Mouse (Mus musculus) forebrain, embryonic 13.5 days (tissue): ENCODE results near the gene 4933434E20Rik. TPM values are rescaled to one million over a fixed set of nuclear protein-coding genes. Genes with fewer than 3 reads are reported as not detected.

Experiments
- ATAC-seq: fragments of 200-750 bp; cut with Nextera tagmentation; 2 replicates; pipeline ENCODE4 v1.8.0; 2017
- H3K27ac ChIP-seq: fragments of 300-500 bp; sonication (generic); 2 replicates; pipeline ENCODE4 v1.5.1; 2015; ENCODE audit warnings: inconsistent platforms, mild to moderate bottlenecking, moderate library complexity
- H3K27me3 ChIP-seq: fragments of 300-500 bp; sonication (generic); 2 replicates; pipeline ENCODE4 v1.6.1; 2015; ENCODE audit warnings: mild to moderate bottlenecking, inconsistent platforms
- H3K36me3 ChIP-seq: fragments of 300-500 bp; sonication (generic); 2 replicates; pipeline ENCODE4 v1.6.1; 2015; ENCODE audit warnings: mild to moderate bottlenecking, inconsistent platforms; ENCODE audit not compliant: poor library complexity, severe bottlenecking
- H3K4me1 ChIP-seq: fragments of 300-500 bp; sonication (generic); 2 replicates; pipeline ENCODE4 v1.6.1; 2015; ENCODE audit warnings: inconsistent platforms
- H3K4me2 ChIP-seq: fragments of 300-500 bp; sonication (generic); 2 replicates; pipeline ENCODE4 v1.6.1; 2015; ENCODE audit warnings: inconsistent platforms, mild to moderate bottlenecking, moderate library complexity
- H3K4me3 ChIP-seq: fragments of 300-500 bp; sonication (generic); 2 replicates; pipeline ENCODE4 v1.5.1; 2015; ENCODE audit warnings: mild to moderate bottlenecking, inconsistent platforms
- H3K9ac ChIP-seq: fragments of 300-500 bp; sonication (generic); 2 replicates; pipeline ENCODE4 v1.6.1; 2015; ENCODE audit warnings: mild to moderate bottlenecking, inconsistent platforms
- H3K9me3 ChIP-seq: fragments of 300-500 bp; sonication (generic); replicated peaks from 2 replicates; pipeline ENCODE4 v1.6.1; 2016; ENCODE audit warnings: inconsistent platforms
- WGBS: fragments of 180-500 bp; shearing (Covaris S2); methylation state at CpG from one replicate; pipeline ENCODE4 v1.1.7; 2015; 5-methylcytosine and 5-hydroxymethylcytosine counted together
- polyA plus RNA-seq: library from polyadenylated mRNA; unstranded; fragments of >200 nt; fragmentation: Nextera tagmentation; extraction: Ambion mirVana; gene quantifications from 2 replicates; pipeline ENCODE4 v1.2.1, GENCODE M21; 2015

The 4933434E20Rik gene
- polyA plus RNA-seq, 1 experiment from 2014 or later, result 230 TPM

- Histone ChIP-seq H3K4me2 (no peak overlapping the region), H3K9me3 (no peaks in the 10 kb centered on the region), H3K36me3 (peaks cover 46% of the 10 kb centered on the region), H3K27me3 (no peaks in the 10 kb centered on the region), H3K4me1 (no peaks in the 10 kb centered on the region), H3K27ac (no peak overlapping the region), H3K4me3 (no peak overlapping the region), H3K9ac (no peak overlapping the region)
- 57% methylated on average over 3 of the region's 3 CpGs for WGBS
- no peak for ATAC-seq
These were observed 14.1 kb downstream of the 4933434E20Rik start for GRCm38 (mm10) chr3:90065553-90065952.

GRCm38 (mm10) chr3:90067851-90068250, 16.4 kb downstream of the 4933434E20Rik start:
- Histone ChIP-seq H3K9me3 (no peaks in the 10 kb centered on the region), H3K27me3 (no peaks in the 10 kb centered on the region), H3K9ac (no peak overlapping the region), H3K4me3 (no peak overlapping the region), H3K4me1 (no peaks in the 10 kb centered on the region), H3K27ac (no peak overlapping the region), H3K4me2 (no peak overlapping the region), H3K36me3 (peaks cover 23% of the 10 kb centered on the region)
- WGBS, result 86% methylated on average over 4 of the region's 4 CpGs
- ATAC-seq, result no peak

DNA sequence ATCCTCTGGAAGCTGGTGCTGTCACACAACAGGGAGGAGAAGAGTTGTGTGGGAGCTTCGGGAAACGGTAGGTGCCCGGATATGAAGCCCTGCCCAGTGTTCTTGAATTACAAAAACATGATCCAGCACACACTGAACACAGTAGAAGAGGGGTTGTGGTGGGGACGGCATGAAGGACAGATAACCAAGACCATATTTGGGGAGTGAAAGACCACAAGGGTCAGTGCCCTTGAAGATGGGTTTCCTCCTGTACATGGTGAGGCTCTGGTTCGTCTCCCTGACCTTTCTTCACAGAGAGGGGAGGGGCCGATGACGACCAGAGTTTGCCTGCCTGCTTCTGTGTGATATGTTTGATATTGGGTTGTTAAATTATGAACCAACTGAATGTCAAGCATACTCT, 18.3 kb downstream of the 4933434E20Rik start:
- 80% methylated on average over 7 of the region's 7 CpGs for WGBS
- Histone ChIP-seq H3K27ac (no peak overlapping the region), H3K4me3 (no peak overlapping the region), H3K4me1 (no peaks in the 10 kb centered on the region), H3K9me3 (no peaks in the 10 kb centered on the region), H3K27me3 (no peaks in the 10 kb centered on the region), H3K9ac (no peak overlapping the region), H3K36me3 (0 out of 2 replicates have a peak, but pooled peaks cover 7% of the 10 kb centered on the region), H3K4me2 (no peak overlapping the region)
- no peak for ATAC-seq

DNA sequence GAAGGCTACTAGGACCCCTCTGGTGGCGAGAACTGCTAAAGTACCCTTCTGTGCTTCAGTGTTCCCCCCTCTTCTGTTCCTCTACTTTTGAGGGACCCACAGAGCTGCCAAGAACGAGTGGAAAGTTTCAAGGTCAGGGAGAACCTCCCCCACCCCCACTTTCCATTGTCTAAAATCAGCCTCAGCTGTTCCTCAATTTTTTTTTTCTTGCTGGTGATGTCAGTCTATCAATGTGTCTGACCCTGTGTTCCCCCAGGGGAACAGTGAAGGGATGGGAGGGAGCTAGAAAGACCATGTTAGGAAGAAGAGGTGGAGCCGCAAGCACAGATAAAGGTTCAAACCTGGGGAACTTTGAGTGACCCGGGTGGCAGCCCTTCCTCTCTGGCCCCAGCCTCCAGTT, 20.9 kb downstream of the 4933434E20Rik start, which contains the start of gene Tpm3:
Tpm3 (plus strand) TSS at position 356 of the 400 bp plus-strand sequence.
- no peak for ATAC-seq
- Histone ChIP-seq H3K9me3 (no peaks in the 10 kb centered on the region), H3K27me3 (no peaks in the 10 kb centered on the region), H3K27ac (no peak within 1 kb of the TSS), H3K4me1 (peaks cover 6% of the 10 kb centered on the region), H3K9ac (no peak within 1 kb of the TSS), H3K36me3 (no peaks in the 10 kb centered on the region), H3K4me3 (no peak within 1 kb of the TSS), H3K4me2 (no peak within 1 kb of the TSS)
- 78% methylated on average over 4 of the region's 4 CpGs for WGBS

DNA sequence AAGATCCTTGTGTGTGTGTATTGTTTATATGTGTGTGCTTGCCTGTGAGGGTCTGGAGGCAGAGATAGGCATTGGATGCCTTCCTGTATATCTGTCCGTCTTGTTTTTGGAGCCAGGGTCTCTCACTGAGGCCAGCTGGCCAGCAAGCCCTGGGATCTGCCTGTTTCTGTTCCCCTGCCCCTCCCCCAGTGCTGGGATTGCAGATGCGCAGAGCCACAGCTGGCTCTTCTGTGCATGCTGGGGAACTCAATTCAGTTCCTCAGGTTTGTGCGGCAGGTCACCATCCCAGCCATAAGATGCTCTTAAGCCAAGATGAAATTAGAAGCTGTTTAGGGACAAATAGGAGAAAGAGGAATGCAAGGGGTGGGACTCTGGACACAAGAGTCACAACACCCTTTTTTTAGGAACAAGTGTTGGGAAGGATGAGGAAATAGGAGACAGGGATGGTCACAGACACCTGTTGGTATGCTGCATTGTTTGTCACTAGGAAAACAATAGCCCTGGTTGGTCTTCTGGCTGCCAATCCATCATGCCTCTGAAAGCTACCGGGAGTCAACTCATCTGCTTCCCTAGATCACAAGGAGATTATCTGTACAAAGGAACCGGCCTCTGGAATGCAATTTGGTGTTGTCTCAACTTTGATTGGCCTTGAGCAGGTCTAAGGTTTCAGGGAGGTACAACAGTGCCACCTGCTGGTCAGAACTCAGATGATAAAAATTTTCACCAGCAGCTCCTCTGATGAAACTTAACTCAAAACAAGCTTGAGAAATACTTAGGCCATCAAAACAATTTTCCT, 25.7 kb downstream of the 4933434E20Rik start:
- Histone ChIP-seq H3K9me3 (no peaks in the 10 kb centered on the region), H3K4me2 (0 out of 2 replicates have a peak overlapping the region, but pooled peaks have one; percentile 9), H3K4me1 (peaks cover 32% of the 10 kb centered on the region), H3K27me3 (no peaks in the 10 kb centered on the region), H3K4me3 (no peak overlapping the region), H3K9ac (no peak overlapping the region), H3K36me3 (no peaks in the 10 kb centered on the region), H3K27ac (no peak overlapping the region)
- no peak for ATAC-seq
- WGBS, result 8% methylated on average over 5 of the region's 5 CpGs

- Histone ChIP-seq H3K4me1 (peaks cover 43% of the 10 kb centered on the region), H3K4me2 (no peak overlapping the region), H3K36me3 (no peaks in the 10 kb centered on the region), H3K4me3 (no peak overlapping the region), H3K9me3 (no peaks in the 10 kb centered on the region), H3K9ac (no peak overlapping the region), H3K27me3 (no peaks in the 10 kb centered on the region), H3K27ac (no peak overlapping the region; the same call in 1 of the 2 replicates)
- ATAC-seq, result no peak
- WGBS, result 53% methylated on average over 5 of the region's 5 CpGs
These were observed 26.8 kb downstream of the 4933434E20Rik start for GRCm38 (mm10) chr3:90078224-90078623.

DNA sequence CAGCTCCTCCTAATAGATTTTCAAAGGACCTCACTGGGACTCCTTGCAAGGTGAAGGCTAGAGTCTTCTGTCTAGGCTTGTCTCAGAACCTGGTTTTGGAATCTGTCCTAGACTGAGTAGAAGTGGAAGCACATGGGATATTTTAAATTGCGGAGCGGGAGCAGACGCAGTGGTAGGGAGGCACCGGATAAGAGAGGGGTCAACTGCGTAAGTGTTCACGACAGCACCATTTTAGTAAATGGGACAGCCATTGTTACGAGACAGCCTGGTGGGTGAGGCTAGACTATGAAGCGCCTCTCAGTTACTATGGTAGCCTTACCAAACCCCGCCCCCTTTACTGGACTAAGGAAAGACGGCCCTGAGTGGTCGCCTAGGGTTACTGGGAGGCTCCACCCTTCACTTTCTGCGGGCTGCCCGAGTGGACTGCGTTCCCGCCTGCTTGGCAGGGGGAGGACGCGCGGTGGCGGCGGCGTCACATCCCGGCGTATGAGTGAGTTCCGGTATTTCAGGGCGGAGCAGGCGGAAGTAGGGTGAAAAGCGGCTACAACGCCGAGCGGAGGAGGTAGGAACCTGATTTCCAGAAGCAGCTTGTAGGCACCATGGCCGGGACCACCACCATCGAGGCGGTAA, 27.8 kb downstream of the 4933434E20Rik start:
- no peaks in the 10 kb centered on the region for H3K27me3 ChIP-seq
- peak; percentile 96 for ATAC-seq
- WGBS, result under 1% methylated on average over 33 of the region's 33 CpGs
- no peaks in the 10 kb centered on the region for H3K36me3 ChIP-seq
- H3K4me3 ChIP-seq, result peak overlapping the region; percentile 90
- peak overlapping the region; percentile 75 for H3K4me2 ChIP-seq
- H3K9ac ChIP-seq, result peak overlapping the region; percentile 89
- H3K27ac ChIP-seq, result peak overlapping the region; percentile 94
- no peaks in the 10 kb centered on the region for H3K9me3 ChIP-seq
- peaks cover 53% of the 10 kb centered on the region for H3K4me1 ChIP-seq

- H3K4me2 ChIP-seq, result peak overlapping the region; percentile 75
- no peaks in the 10 kb centered on the region for H3K27me3 ChIP-seq
- H3K4me1 ChIP-seq, result peaks cover 60% of the 10 kb centered on the region
- peak overlapping the region; percentile 89 for H3K9ac ChIP-seq
- WGBS, result under 1% methylated on average over 53 of the region's 53 CpGs
- no peaks in the 10 kb centered on the region for H3K36me3 ChIP-seq
- H3K27ac ChIP-seq, result peak overlapping the region; percentile 94
- H3K9me3 ChIP-seq, result no peaks in the 10 kb centered on the region
- peak overlapping the region; percentile 90 for H3K4me3 ChIP-seq
- ATAC-seq, result peak; percentile 72
These were observed 28.5 kb downstream of the 4933434E20Rik start for GRCm38 (mm10) chr3:90079763-90080497.

DNA sequence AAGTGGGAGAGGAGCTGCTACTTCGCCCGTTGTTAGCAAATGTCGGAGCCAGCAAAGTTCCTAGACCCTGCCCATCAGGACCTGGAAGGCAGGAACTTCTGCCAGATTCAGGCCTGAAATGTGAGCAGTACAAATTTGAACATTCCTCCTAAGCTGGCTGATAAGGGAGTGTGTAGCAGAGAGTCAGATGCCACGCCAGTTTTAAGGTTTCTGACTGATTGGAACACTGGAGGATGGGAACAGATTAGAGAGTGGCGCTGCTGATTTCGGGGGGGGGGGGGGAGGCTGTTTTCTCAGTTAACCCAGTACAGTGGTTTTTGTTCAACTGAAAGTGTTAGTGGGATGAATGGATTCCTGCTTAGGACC, 29.0 kb downstream of the 4933434E20Rik start:
- 1% methylated on average over 6 of the region's 6 CpGs for whole genome bisulfite sequencing

DNA sequence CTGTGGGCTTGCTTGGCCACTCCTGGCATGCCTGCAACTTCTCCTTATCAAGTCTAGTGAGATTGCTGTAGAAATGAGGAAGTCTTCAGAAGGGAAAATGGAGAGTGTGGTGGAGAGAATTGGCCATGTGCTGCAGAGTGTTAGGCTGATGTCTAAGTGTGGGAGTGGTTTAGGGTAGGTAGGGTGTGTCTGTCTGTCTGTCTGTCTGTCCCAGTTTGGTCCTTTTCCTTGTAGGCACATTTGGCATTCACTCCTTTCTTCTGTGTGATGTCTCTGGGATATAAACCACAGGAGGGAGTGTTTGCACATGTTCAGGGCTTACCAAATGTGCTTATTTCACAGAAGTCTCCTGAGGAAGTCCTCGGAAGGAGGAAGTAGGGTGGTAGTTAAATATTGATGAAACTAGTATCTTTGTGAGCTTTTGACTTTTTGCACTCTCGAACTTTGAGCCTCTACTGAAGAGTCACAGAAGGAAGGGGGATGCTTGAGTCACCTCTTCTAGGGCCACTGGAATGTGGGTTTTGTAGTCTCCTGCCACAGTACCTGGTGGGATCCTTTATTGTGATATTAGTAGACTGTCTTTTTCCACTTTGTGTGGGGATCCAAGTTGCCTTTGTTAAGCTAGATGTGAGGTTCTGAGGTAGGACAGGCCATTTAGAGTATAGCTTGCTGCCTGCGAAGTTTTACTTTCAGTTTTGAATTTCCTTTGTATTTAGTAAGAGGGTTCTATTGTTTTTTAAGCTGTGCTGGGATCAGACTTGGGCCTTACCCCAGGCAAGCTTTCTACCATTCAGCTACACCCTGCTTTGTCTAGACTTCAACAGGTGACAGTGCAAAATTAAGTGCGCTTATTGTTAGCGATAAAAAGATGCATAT, 30.2 kb downstream of the 4933434E20Rik start:
- Histone ChIP-seq H3K27ac (no peak overlapping the region), H3K4me2 (peak overlapping the region; percentile 75), H3K36me3 (peaks cover 6% of the 10 kb centered on the region; the same call in 1 of the 2 replicates), H3K4me3 (peak overlapping the region; percentile 90), H3K27me3 (no peaks in the 10 kb centered on the region), H3K4me1 (peaks cover 61% of the 10 kb centered on the region), H3K9me3 (no peaks in the 10 kb centered on the region), H3K9ac (peak overlapping the region; percentile 51)
- WGBS, result 81% methylated on average over 5 of the region's 5 CpGs
- ATAC-seq, result no peak

More for the DNA sequence above, 29.0 kb downstream of the 4933434E20Rik start:
- Histone ChIP-seq H3K36me3 (no peaks in the 10 kb centered on the region), H3K27me3 (no peaks in the 10 kb centered on the region), H3K9me3 (no peaks in the 10 kb centered on the region), H3K4me2 (peak overlapping the region; percentile 75), H3K9ac (peak overlapping the region; percentile 89), H3K4me1 (peaks cover 61% of the 10 kb centered on the region), H3K27ac (peak overlapping the region; percentile 94), H3K4me3 (peak overlapping the region; percentile 90)
- no peak for ATAC-seq

- peak overlapping the region; percentile 62; the same call in 1 of the 2 replicates for H3K27ac ChIP-seq
- H3K4me3 ChIP-seq, result no peak overlapping the region
- no peaks in the 10 kb centered on the region for H3K9me3 ChIP-seq
- no peak for ATAC-seq
- peak overlapping the region; percentile 9 for H3K9ac ChIP-seq
- no peaks in the 10 kb centered on the region for H3K27me3 ChIP-seq
- 65% methylated on average over 5 of the region's 5 CpGs for WGBS
- H3K4me1 ChIP-seq, result peaks cover 54% of the 10 kb centered on the region
- peaks cover 21% of the 10 kb centered on the region for H3K36me3 ChIP-seq
- peak overlapping the region; percentile 37 for H3K4me2 ChIP-seq
These were observed 31.6 kb downstream of the 4933434E20Rik start for GRCm38 (mm10) chr3:90083034-90083433.
